Mouse (Mus musculus) kidney, adult 9 months (tissue): ENCODE data around the gene Olfr464.
"Not testable (repeated sequence)": the region's sequence is repeated elsewhere in the genome, so short reads cannot be mapped to it uniquely, and the experiment has no call there.

Experiments
- DNase-seq: peaks from one replicate; pipeline ENCODE4 v3.0.0; 2022

Olfr464 gene

GRCm38 (mm10) chr11:87920966-87921365 is at the start of gene Olfr464:
Gene Olfr464 (minus strand): TSS chr11:87920967.
- no peak for DNase-seq

- DNase-seq, result no peak
Observed at GRCm38 (mm10) chr11:87968356-87969122, 47.8 kb upstream of the Olfr464 start.

GRCm38 (mm10) chr11:87967692-87968289 is 47.0 kb upstream of the Olfr464 start:
- peak; percentile 93 for DNase-seq

DNA sequence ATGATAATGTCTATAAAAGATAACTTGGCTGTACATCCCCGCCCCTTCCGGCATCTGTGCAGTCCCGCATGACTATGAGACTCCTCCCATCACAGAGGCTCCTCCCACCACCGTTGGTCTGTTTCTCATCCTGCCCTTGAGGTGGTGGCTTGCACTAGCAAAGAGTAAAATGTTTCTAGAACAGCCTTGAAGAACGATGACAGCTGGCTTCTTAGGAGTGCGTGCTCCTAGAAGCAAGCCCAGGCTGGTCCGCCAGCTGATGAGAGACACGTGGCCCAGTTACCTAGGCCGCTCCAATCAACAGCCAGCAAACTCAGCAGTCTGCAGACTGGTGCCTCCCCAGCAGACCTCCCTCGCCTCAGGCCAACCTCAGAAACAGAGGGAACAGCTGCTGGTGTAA is 45.4 kb upstream of the Olfr464 start:
- DNase-seq, result no peak

DNA sequence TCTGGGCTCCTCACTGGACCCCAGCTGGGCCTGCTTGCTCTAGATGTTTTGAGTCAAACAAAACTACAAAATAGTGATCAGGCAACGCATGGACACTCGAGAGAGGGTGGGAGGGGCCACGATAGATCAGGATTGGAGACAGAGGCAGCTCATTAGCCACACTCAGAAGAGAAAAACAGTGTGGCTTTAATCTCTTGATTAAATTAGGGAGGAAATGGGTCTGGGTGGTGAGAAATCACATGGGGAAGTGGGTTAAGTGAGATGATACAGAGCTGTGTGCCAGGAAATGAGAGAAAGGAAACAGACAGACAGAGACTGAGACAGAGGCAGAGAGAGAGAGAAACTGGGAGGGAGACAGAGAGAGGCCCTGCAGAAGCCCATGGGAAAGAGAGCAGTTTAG is 44.5 kb upstream of the Olfr464 start:
- DNase-seq, result no peak

DNA sequence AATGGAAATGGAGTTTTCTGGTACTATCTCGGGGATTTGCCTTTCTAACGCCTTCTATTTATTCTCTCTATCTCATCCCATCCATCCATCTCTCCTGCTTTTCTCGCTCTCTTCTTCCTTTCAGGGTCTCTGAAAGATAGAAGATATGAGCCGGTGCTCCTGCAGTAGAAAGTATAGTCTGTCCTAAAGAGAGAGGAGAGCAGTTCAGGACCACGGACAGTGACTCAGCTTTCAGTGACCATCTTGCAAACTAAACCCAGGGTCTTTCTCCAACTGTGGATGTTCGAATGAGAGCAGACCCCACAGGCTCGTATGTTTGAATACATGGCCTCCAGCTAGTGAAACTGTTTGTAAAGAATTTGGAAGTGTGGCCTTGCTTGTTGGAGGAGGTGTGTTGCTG is 36.3 kb upstream of the Olfr464 start:
- no peak for DNase-seq

DNA sequence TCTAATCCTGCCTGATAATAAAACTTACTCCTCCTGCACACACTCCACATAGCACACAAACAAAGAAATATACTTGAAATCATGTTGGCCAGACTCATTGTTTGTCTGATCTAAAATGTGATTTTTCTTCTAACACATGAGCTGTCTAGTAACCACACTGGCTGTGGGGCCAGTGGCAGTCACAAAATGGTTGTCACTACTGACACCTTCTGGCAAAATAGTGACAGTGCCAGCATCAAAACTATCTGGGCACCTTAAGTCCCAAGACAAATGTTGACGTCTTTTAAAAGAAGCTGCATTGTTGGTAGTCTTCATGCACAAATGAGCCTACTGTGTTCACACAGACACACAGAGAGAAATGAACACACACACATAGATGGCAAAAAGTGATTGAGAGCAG is 34.4 kb upstream of the Olfr464 start:
- no peak for DNase-seq

DNA sequence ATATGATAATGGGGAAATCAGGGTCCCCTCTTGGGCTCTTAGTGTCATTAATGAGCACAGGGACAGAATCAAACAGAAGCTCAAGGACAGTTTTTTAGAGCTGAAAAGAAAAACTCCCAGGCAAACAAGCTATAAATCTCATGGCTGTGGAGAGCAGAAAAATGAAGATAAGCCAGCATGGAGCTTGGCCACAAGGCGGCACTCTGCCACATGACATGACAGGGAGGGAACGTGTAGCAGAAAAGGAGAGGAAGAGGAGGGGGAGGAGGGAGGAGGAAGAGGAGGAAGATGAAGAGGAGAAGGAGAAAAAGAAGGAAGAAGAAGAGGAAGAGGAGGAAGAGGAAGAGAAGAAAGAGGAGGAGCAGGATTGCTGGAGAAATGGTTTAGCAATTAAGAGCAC is 29.2 kb upstream of the Olfr464 start:
- DNase-seq, result no peak

DNA sequence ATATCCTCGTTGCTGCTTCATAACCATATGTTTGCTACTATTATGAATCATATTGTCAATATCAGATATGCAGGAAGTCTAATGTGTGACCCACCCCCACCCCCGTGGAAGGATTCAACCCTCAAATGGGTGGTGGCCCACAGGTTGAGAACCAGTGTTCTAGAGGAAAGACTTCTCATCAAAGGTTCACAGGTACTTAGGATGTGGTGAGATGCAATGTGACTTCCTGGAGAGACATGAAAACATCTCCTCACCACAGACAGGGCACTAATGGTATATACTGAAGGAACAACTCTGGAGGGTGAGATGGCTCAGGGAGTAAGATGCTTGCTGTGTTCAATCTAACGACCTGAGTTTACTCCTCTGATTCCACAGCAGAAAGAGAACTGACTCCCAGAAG is 14.7 kb upstream of the Olfr464 start:
- no peak for DNase-seq

GRCm38 (mm10) chr11:87933731-87934130 is 13.0 kb upstream of the Olfr464 start:
- no peak for DNase-seq

GRCm38 (mm10) chr11:87930348-87930747 is 9.6 kb upstream of the Olfr464 start:
- no peak for DNase-seq

GRCm38 (mm10) chr11:87920301-87920700 is 466 bp downstream of the Olfr464 start:
- no peak for DNase-seq

DNA sequence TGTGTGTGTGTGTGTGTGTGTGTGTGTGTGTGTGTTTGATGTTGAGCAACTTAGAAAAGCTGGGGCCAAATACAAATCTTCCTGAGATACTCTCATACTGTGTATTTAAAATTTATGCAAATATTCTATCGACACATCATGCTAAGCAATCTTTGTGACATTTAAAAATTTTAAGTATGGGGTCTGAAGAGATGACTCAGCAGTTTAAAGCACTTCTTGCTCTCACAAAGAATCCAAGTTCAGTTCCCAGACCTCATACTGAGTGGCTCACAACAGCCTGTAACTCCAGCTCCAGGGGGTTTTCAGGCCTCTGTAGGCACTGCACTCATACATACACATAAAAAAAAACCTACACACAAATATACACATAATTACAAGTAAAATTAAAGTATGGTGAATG is 4.8 kb downstream of the Olfr464 start:
- no peak for DNase-seq

DNA sequence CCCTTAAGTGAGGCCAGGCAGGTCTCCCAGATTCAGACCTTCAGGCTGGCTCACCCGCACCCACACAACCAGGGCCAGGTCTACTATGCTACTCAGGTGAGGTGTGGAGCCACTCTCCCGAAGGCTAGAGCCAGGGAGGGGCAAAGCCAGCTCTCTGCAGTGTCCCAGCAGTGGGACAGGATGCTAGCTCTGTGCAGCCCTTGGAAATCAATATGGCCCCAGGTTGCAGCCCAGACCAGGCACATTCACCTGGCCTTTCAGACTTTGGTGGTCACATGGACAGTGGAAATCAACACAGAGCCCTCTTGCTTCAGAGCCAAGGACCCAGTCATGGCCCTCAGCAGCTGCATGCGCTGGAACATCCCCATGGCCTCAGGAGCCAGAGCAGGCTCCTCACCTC is 16.4 kb downstream of the Olfr464 start:
- DNase-seq, result no peak

DNA sequence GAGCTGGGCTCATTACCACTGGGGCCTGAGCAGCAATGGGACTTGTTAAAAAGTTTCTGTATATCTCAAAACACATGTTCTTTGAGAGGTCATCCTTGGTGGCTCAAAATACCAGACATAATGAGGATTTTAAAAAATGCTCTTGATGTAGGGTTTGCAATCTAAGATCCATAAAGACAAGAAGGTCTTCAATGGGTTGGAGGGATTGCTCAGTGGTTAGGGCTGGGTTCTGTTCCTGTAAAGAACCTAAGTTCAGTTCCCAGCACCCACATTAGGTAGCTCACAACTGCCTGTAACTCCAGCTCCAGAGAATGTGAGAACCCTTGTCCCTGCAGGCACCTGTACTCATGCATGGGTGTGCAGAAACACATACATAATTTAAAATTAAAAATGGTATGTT is 23.5 kb downstream of the Olfr464 start, which contains the start of gene Olfr463:
Gene Olfr463, minus strand, starts transcription at position 101 of the 400 bp plus-strand sequence.
- DNase-seq, result no peak

DNA sequence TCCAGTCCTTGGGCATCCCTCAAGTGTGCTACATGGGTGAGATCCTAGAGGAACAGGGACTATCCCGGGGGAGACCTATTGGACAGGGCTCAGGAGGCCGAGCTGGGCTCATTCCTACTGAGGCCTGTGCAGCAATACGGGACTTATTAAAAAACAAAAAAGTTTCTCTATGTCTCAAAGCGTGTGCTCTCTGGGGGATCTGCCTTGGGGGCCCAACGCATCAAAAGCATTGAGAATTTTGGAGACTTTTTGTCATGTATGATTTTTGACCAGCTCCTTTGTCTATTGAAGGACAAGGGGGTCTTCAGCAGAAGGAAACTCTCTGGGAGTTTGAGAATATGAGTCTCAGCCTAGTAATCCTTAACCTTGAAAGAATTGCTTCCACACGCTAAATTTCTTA is 28.6 kb downstream of the Olfr464 start, which contains the start of gene Olfr462:
Gene Olfr462, minus strand, starts transcription at position 101 of the 400 bp plus-strand sequence.
- no peak for DNase-seq

GRCm38 (mm10) chr11:87884856-87885255 is 35.9 kb downstream of the Olfr464 start:
- no peak for DNase-seq

DNA sequence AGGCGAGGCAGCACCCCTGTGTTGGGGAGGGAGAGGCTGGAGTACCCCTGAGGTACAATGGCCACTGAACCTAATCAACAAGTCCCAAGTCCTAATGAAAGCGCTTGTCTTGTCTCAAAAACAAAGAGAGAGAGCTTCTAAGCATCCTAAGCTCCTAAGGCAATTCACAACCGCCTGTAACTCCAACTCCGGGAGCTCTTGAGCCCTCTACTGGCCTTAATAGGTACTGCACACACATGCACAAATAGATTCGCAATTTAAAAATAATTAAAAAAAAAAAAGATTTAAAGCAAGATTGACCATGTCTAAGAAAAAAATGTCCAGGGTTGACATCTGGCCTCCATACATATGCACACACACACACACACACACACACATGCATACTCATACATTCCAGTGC is 37.3 kb downstream of the Olfr464 start:
- peak; percentile 13 for DNase-seq

- DNase-seq, result no peak
Observed at GRCm38 (mm10) chr11:87881714-87882113, 39.1 kb downstream of the Olfr464 start.

- DNase-seq, result no peak
Observed at GRCm38 (mm10) chr11:87879826-87880225, 40.9 kb downstream of the Olfr464 start.

- DNase-seq, result no peak
Observed at GRCm38 (mm10) chr11:87875436-87875835, 45.3 kb downstream of the Olfr464 start, which contains the start of gene Epx. Gene Epx (minus strand): TSS chr11:87875536.

- no peak for DNase-seq
Observed at GRCm38 (mm10) chr11:87871766-87872165, 49.0 kb downstream of the Olfr464 start.

DNA sequence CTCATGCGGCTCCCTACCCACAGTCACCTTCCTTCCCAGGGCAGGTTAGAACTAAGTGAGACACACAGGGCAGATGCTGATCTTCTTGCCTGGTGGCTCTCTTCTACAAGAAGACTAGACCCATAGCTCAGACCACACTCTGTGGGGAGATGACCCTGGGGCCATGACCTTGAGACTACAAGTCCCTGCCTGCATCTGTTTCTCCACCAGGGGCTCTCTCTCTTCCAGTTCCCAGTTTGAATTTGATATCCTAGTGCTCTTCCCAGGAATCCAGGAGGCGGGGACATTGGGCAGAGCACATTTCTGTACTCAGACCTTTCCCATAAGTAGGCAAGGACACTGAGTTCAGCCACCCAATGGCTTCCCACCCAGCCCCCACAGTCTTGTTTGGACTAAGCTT is 50.7 kb downstream of the Olfr464 start:
- DNase-seq, result no peak

GRCm38 (mm10) chr11:87866891-87867290 is 53.9 kb downstream of the Olfr464 start:
- DNase-seq, result not testable (repeated sequence)
